ENCODE assay signal across 8 mouse cellular contexts in the genomic region with DNA sequence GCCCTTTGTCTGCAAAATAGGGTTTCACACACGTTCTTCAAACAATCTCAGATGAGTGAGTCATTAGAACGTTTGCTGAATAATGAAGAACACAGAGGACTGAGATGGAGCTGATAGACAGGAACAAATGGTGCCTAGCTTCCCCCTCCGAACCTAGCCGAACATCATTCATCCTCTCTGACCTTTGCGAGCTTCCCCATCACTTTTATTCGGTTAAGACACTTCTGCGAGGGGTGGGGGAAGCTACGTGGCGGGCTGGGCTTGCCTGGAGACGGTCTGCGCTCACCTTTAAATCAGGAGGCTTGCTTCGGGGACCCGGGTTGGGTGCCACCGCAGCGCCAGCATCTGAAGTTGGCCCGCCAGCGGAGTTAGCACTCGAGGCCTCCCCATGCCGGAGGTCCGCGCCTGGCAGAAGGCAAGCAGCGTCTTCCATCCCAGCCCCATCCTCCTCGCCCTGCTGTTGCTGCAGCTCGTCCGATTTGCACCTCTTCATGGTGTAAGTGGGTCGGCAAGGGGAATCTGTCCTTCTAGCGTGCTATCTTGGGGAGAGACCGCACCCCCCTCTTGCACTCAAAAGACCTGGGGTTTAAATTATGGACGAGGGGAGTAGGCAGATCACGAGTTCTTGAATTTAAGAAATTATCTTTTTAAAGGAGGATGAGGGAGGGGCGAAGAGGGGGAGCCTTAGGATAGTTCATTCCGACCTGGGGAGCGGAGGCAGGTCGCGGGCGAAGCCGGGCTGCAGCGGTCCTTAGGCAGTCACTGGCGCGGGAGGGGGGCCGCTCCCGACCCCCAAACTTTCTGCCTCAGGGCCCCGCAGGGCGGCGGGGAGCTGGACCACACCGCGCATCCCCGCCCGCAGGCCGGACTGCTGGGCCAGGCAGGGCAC. TPM values are rescaled to one million over a fixed set of nuclear protein-coding genes. Genes with fewer than 3 reads are reported as not detected.
A peak's percentile ranks its signal among the peaks of the same experiment; 100 is the strongest.
DNase-seq lines count a peak whose midpoint lies in the region; ATAC-seq lines count a peak whose summit lies in the region.

TSS of gene Tmcc2 (minus strand) at position 591 of the 889 bp plus-strand sequence.

- intact Hi-C loops in heart, postnatal 14 days (cut with DNase I), result loop anchor here (1.0 to 5.0 kb wide), 3 partner anchors 24 to 86 kb away; partner anchors contain the start of genes Dstyk and Rbbp5
- intact Hi-C loops in left cerebral cortex, postnatal 14 days (cut with DNase I), result no loop called here

- H3K4me3 ChIP-seq in lung, embryonic 16.5 days (ENCODE audit: low read length), result peak within 1 kb of the TSS; percentile 67
- peak within 1 kb of the TSS; percentile 78 for H3K4me3 ChIP-seq in midbrain, embryonic 13.5 days (replicated peaks)

- under 1% methylated on average over 50 of the region's 50 CpGs for WGBS in lung, embryonic 16.5 days
- WGBS in midbrain, embryonic 13.5 days, result under 1% methylated on average over 40 of the region's 50 CpGs

- peak within 1 kb of the TSS; percentile 58 for H3K27ac ChIP-seq in lung, embryonic 16.5 days (ENCODE audit: low read length)
- H3K27ac ChIP-seq in midbrain, embryonic 13.5 days, result peak within 1 kb of the TSS; percentile 93

- H3K4me2 ChIP-seq in lung, embryonic 16.5 days (ENCODE audit: low read depth, low read length), result peak within 1 kb of the TSS; percentile 94
- peak within 1 kb of the TSS; percentile 91 for H3K4me2 ChIP-seq in midbrain, embryonic 13.5 days (replicated peaks)

- H3K9me3 ChIP-seq in lung, embryonic 16.5 days (ENCODE audit: control insufficient read depth, low read length), result no peaks in the 10 kb centered on the region
- no peaks in the 10 kb centered on the region for H3K9me3 ChIP-seq in midbrain, embryonic 13.5 days

- H3K4me1 ChIP-seq in lung, embryonic 16.5 days (replicated peaks; ENCODE audit: control insufficient read depth, insufficient read depth, low read length), result peaks cover 35% of the 10 kb centered on the region
- H3K4me1 ChIP-seq in midbrain, embryonic 13.5 days (replicated peaks), result peaks cover 59% of the 10 kb centered on the region

- no peak for DNase-seq in lung, postnatal 25 days (ENCODE audit: low spot score)
- DNase-seq in adrenal gland, postnatal 4 days (ENCODE audit: low spot score in 2 of 2), result no peak
- peak in 1 of 2 experiments; percentile 44 for DNase-seq in heart, postnatal 14 days
- no peak for DNase-seq in left cerebral cortex, postnatal 14 days (ENCODE audit: low spot score in 2 of 2)
- DNase-seq in urinary bladder, postnatal 4 days (ENCODE audit: low spot score in 2 of 2), result no peak

- peak; percentile 34; the same call in 1 of the 2 replicates for ATAC-seq in lung, embryonic 16.5 days (ENCODE audit: low read depth)
- ATAC-seq in erythroid progenitor cell, adult 5-6 weeks (replicated peaks; ENCODE audit: low FRiP score, poor library complexity, severe bottlenecking), result peak; percentile 16
- peak; percentile 40 for ATAC-seq in midbrain, embryonic 13.5 days

- H3K36me3 ChIP-seq in lung, embryonic 16.5 days (ENCODE audit: control insufficient read depth, insufficient read depth, low read length), result no peaks in the 10 kb centered on the region
- no peaks in the 10 kb centered on the region for H3K36me3 ChIP-seq in midbrain, embryonic 13.5 days

- no peaks in the 10 kb centered on the region for H3K27me3 ChIP-seq in lung, embryonic 16.5 days (ENCODE audit: control insufficient read depth, insufficient read depth, low read depth, low read length)
- H3K27me3 ChIP-seq in midbrain, embryonic 13.5 days, result no peaks in the 10 kb centered on the region

- H3K9ac ChIP-seq in lung, embryonic 16.5 days (ENCODE audit: low read length), result peak within 1 kb of the TSS; percentile 89
- peak within 1 kb of the TSS; percentile 97 for H3K9ac ChIP-seq in midbrain, embryonic 13.5 days (replicated peaks)

RNA-seq across cellular contexts. Expression of gene Tmcc2, which starts in this region (rescaled TPM):
- polyA plus RNA-seq in lung, embryonic 16.5 days (2015; fragmentation: Nextera tagmentation; extraction: Ambion mirVana), result 11.0 and 16.3 TPM in 2 replicates
- total RNA-seq in adrenal gland, postnatal 4 days (2021), result 10 to 100 TPM; 32.8 to 50.6 TPM
- total RNA-seq in erythroid progenitor cell, adult 5-6 weeks (2015; ENCODE audit: low replicate concordance), result 212 and 231 TPM in 2 replicates
- total RNA-seq in erythroid progenitor cell, adult 5-6 weeks (2017; ENCODE audit: low replicate concordance), result 244 and 297 TPM in 2 replicates
- 10 to 100 TPM; 14.8 to 15.4 TPM for total RNA-seq in heart, postnatal 14 days (2021)
- 100 to 1,000 TPM; 128 to 132 TPM for total RNA-seq in left cerebral cortex, postnatal 14 days (2021)
- polyA plus RNA-seq in midbrain, embryonic 13.5 days (2015; fragmentation: Nextera tagmentation; extraction: Ambion mirVana), result 21.0 and 26.1 TPM in 2 replicates
